Mouse (Mus musculus): ENCODE results near the gene Fancc. TPM values are rescaled to one million over a fixed set of nuclear protein-coding genes. Genes with fewer than 3 reads are reported as not detected.

Fancc gene
- polyA plus RNA-seq, 1 experiment from 2014 or later, result 23.7 TPM

- DNase-seq (ENCODE audit: low spot score, missing footprints), result no peak
- no peak for ATAC-seq (ENCODE audit: low FRiP score)
- 93% methylated on average over 4 of the region's 4 CpGs for WGBS
- Histone ChIP-seq H3K36me3 (ENCODE audit: control insufficient read depth, insufficient read depth, low read length) (no peaks in the 10 kb centered on the region), H3K4me2 (no peak overlapping the region), H3K27ac (ENCODE audit: low read depth, low read length) (no peak overlapping the region), H3K9me3 (ENCODE audit: control insufficient read depth, low read length) (no peaks in the 10 kb centered on the region), H3K27me3 (ENCODE audit: control insufficient read depth, insufficient read depth, low read length) (no peaks in the 10 kb centered on the region), H3K4me1 (ENCODE audit: control insufficient read depth, insufficient read depth, low read length) (no peaks in the 10 kb centered on the region), H3K9ac (ENCODE audit: low read length) (no peak overlapping the region), H3K4me3 (ENCODE audit: low read depth, low read length) (no peak overlapping the region)
These were observed 182.5 kb downstream of the Fancc start for GRCm38 (mm10) chr13:63314608-63314920.

GRCm38 (mm10) chr13:63313748-63314607 lies 183.1 kb downstream of the Fancc start:
- 91% methylated on average over 12 of the region's 12 CpGs for WGBS
- DNase-seq (ENCODE audit: low spot score, missing footprints), result no peak
- H3K9me3 ChIP-seq (ENCODE audit: control insufficient read depth, low read length), result no peaks in the 10 kb centered on the region
- no peak overlapping the region for H3K9ac ChIP-seq (ENCODE audit: low read length)
- no peak overlapping the region for H3K27ac ChIP-seq (ENCODE audit: low read depth, low read length)
- H3K27me3 ChIP-seq (ENCODE audit: control insufficient read depth, insufficient read depth, low read length), result no peaks in the 10 kb centered on the region
- no peaks in the 10 kb centered on the region for H3K36me3 ChIP-seq (ENCODE audit: control insufficient read depth, insufficient read depth, low read length)
- H3K4me2 ChIP-seq, result no peak overlapping the region
- no peak for ATAC-seq (ENCODE audit: low FRiP score)
- H3K4me1 ChIP-seq (ENCODE audit: control insufficient read depth, insufficient read depth, low read length), result no peaks in the 10 kb centered on the region
- H3K4me3 ChIP-seq (ENCODE audit: low read depth, low read length), result no peak overlapping the region

DNA sequence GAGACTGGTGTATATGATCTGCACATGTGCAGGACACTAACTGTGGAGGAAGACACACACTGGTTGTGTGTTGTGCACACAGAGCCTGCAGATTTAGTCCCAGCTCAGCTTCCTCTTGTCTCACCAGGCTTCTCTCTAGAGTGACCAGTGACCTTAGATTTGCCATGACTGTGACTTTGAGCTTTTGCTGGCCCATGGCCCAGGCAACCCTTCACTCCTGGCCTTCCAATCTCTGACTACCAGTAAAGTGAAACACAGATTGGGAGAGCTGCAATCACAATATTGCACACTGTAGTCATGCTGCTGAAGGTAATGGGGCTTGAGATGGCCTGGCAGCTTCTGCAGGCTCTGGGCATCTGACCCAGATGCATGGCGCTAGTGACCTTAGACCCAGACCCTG lies 183.8 kb downstream of the Fancc start:
- H3K9me3 ChIP-seq (ENCODE audit: control insufficient read depth, low read length), result no peaks in the 10 kb centered on the region
- WGBS, result 96% methylated on average over 1 of the region's 1 CpGs
- no peaks in the 10 kb centered on the region for H3K27me3 ChIP-seq (ENCODE audit: control insufficient read depth, insufficient read depth, low read length)
- H3K4me2 ChIP-seq, result no peak overlapping the region
- no peak overlapping the region for H3K9ac ChIP-seq (ENCODE audit: low read length)
- H3K36me3 ChIP-seq (ENCODE audit: control insufficient read depth, insufficient read depth, low read length), result no peaks in the 10 kb centered on the region
- DNase-seq (ENCODE audit: low spot score, missing footprints) (no peak), ATAC-seq (ENCODE audit: low FRiP score) (no peak)
- H3K4me1 ChIP-seq (ENCODE audit: control insufficient read depth, insufficient read depth, low read length), result no peaks in the 10 kb centered on the region
- H3K27ac ChIP-seq (ENCODE audit: low read depth, low read length), result no peak overlapping the region
- no peak overlapping the region for H3K4me3 ChIP-seq (ENCODE audit: low read depth, low read length)

DNA sequence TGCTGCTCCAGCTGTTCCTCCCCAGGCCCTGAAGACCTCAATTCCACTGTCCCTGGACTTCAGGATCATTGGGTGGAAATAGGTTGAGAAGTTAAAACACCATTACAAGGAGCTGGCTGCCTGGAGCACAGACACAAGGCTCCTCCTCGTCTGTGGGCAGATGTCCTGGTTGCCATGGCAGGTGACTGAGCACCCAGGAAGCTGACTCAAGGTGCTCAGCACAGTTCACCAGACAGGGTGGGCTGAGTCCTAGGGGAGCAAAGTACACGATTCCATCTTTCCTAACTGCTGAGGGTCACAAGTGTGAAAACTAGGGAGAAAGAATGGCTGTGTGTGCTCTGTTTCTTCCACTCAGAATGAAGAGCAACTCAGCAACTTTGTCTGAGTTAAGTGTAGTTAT lies 185.9 kb downstream of the Fancc start:
- H3K4me3 ChIP-seq (ENCODE audit: low read depth, low read length), result no peak overlapping the region
- H3K9ac ChIP-seq (ENCODE audit: low read length), result no peak overlapping the region
- no peaks in the 10 kb centered on the region for H3K4me1 ChIP-seq (ENCODE audit: control insufficient read depth, insufficient read depth, low read length)
- no peak overlapping the region for H3K27ac ChIP-seq (ENCODE audit: low read depth, low read length)
- 72% methylated on average over 2 of the region's 2 CpGs for WGBS
- H3K4me2 ChIP-seq, result no peak overlapping the region
- no peak for ATAC-seq (ENCODE audit: low FRiP score)
- H3K27me3 ChIP-seq (ENCODE audit: control insufficient read depth, insufficient read depth, low read length), result no peaks in the 10 kb centered on the region
- no peaks in the 10 kb centered on the region for H3K36me3 ChIP-seq (ENCODE audit: control insufficient read depth, insufficient read depth, low read length)
- no peaks in the 10 kb centered on the region for H3K9me3 ChIP-seq (ENCODE audit: control insufficient read depth, low read length)
- no peak for DNase-seq (ENCODE audit: low spot score, missing footprints)

DNA sequence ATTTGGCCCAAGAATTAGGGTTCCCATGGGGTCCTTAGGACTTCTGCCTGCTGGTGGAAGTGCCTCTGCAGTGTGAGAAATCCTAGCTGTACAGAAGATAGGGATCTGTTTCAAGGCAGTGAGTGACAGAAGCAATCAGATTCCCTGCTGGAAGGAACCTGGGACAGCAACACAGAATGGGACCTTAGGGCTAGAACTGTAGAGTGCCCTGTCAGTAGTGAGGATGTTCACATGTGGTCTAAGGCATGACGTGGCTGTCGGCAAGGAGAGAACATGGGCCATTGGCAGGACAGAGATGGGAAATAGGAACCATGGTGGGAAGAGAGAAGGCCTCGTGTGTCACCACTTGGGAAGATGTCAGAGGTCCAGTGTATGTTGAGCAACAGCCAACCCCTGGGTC lies 187.5 kb downstream of the Fancc start:
- no peak for DNase-seq (ENCODE audit: low spot score, missing footprints)
- no peak overlapping the region for H3K4me3 ChIP-seq (ENCODE audit: low read depth, low read length)
- no peaks in the 10 kb centered on the region for H3K9me3 ChIP-seq (ENCODE audit: control insufficient read depth, low read length)
- no peak for ATAC-seq (ENCODE audit: low FRiP score)
- H3K27ac ChIP-seq (ENCODE audit: low read depth, low read length), result no peak overlapping the region
- no peaks in the 10 kb centered on the region for H3K36me3 ChIP-seq (ENCODE audit: control insufficient read depth, insufficient read depth, low read length)
- H3K27me3 ChIP-seq (ENCODE audit: control insufficient read depth, insufficient read depth, low read length), result no peaks in the 10 kb centered on the region
- no peaks in the 10 kb centered on the region for H3K4me1 ChIP-seq (ENCODE audit: control insufficient read depth, insufficient read depth, low read length)
- WGBS, result 78% methylated on average over 3 of the region's 3 CpGs
- no peak overlapping the region for H3K4me2 ChIP-seq
- H3K9ac ChIP-seq (ENCODE audit: low read length), result no peak overlapping the region

DNA sequence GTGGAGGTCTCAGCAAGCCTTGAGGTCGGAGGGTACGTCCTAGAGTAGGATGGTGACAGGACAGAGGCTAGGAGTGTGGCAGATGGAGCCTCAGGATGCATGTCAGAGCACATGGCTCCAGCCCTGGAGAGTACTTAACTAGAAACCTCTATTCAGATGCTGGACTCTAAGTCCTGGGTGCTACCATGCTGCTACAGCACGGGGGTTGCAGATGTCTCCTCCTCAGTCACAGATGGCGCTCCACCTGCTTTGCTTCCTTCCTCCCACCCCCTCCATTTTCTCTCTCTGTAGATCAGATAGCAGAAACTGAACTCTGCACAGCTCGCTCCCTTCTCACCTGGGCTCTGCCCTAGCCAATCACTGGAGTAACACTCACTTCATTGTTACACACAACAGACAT lies 190.3 kb downstream of the Fancc start:
- no peak overlapping the region; the same call in 1 of the 2 replicates for H3K27ac ChIP-seq (ENCODE audit: low read depth, low read length)
- no peak overlapping the region for H3K4me2 ChIP-seq
- H3K4me3 ChIP-seq (ENCODE audit: low read depth, low read length), result no peak overlapping the region
- H3K9ac ChIP-seq (ENCODE audit: low read length), result no peak overlapping the region
- DNase-seq (ENCODE audit: low spot score, missing footprints) (no peak), ATAC-seq (ENCODE audit: low FRiP score) (no peak)
- peaks cover 7% of the 10 kb centered on the region; the same call in 1 of the 2 replicates for H3K36me3 ChIP-seq (ENCODE audit: control insufficient read depth, insufficient read depth, low read length)
- WGBS, result 89% methylated on average over 5 of the region's 5 CpGs
- H3K4me1 ChIP-seq (ENCODE audit: control insufficient read depth, insufficient read depth, low read length), result 0 out of 2 replicates have a peak, but pooled peaks cover 2% of the 10 kb centered on the region
- H3K9me3 ChIP-seq (ENCODE audit: control insufficient read depth, low read length), result no peaks in the 10 kb centered on the region
- no peaks in the 10 kb centered on the region for H3K27me3 ChIP-seq (ENCODE audit: control insufficient read depth, insufficient read depth, low read length)

DNA sequence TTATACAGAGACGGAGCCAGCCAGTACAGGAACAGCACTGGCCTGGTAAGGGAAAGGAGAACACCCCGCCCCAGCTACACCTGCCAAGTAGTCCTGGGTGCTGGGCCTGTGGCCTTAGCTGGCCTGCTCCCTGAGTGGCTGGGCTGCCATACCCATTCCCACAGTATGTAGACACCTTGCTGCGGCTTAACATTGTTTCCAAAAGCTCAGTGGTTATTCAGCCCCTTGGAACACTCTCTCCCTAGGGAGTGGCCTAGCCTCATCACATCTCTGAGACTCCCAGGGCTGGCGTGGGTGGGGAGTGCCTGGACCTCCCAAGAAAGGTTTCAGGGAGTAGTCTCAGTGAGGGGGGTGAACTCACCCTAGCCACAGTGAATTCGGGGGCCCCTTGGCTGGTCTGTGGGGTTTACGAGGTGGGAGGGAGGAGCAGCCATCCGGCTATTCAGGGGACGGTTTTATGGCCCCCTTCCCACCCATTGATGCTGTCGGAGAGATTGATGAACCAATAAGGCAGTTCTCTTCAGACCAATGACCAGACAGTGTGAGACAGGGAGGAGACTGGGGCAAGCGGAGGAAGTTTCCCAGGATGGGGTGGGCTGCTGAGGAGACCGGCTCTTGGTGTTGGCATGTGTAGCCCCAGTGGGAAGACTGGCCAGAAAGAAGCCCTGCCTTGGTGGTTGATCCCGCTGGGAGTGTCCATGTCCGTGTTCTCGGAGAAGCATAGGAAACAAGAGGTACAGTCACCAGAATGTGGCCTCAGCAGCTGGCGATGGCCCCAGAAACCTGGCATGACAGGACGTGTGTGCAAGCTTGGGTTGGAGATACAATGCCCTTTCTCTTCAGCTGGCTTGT lies 191.7 kb downstream of the Fancc start:
- Histone ChIP-seq H3K27me3 (ENCODE audit: control insufficient read depth, insufficient read depth, low read length) (no peaks in the 10 kb centered on the region), H3K27ac (ENCODE audit: low read depth, low read length) (no peak overlapping the region), H3K9me3 (ENCODE audit: control insufficient read depth, low read length) (no peaks in the 10 kb centered on the region), H3K36me3 (ENCODE audit: control insufficient read depth, insufficient read depth, low read length) (peaks cover 11% of the 10 kb centered on the region; the same call in 1 of the 2 replicates), H3K9ac (ENCODE audit: low read length) (no peak overlapping the region), H3K4me2 (no peak overlapping the region), H3K4me3 (ENCODE audit: low read depth, low read length) (no peak overlapping the region), H3K4me1 (ENCODE audit: control insufficient read depth, insufficient read depth, low read length) (peaks cover 4% of the 10 kb centered on the region; the same call in 1 of the 2 replicates)
- no peak for DNase-seq (ENCODE audit: low spot score, missing footprints)
- no peak for ATAC-seq (ENCODE audit: low FRiP score)
- 78% methylated on average over 16 of the region's 16 CpGs for WGBS

- H3K27ac ChIP-seq (ENCODE audit: low read depth, low read length), result no peak overlapping the region
These were observed 192.3 kb downstream of the Fancc start for GRCm38 (mm10) chr13:63304799-63305159.

More at GRCm38 (mm10) chr13:63304799-63305159, 192.3 kb downstream of the Fancc start:
- Histone ChIP-seq H3K36me3 (ENCODE audit: control insufficient read depth, insufficient read depth, low read length) (peaks cover 11% of the 10 kb centered on the region; the same call in 1 of the 2 replicates), H3K4me2 (no peak overlapping the region), H3K9me3 (ENCODE audit: control insufficient read depth, low read length) (no peaks in the 10 kb centered on the region), H3K9ac (ENCODE audit: low read length) (no peak overlapping the region), H3K27me3 (ENCODE audit: control insufficient read depth, insufficient read depth, low read length) (no peaks in the 10 kb centered on the region), H3K4me3 (ENCODE audit: low read depth, low read length) (no peak overlapping the region), H3K4me1 (ENCODE audit: control insufficient read depth, insufficient read depth, low read length) (peaks cover 4% of the 10 kb centered on the region; the same call in 1 of the 2 replicates)
- WGBS, result 52% methylated on average over 3 of the region's 3 CpGs
- DNase-seq (ENCODE audit: low spot score, missing footprints), result no peak
- ATAC-seq (ENCODE audit: low FRiP score), result no peak

All from midbrain, embryonic 11.5 days (tissue).